Mouse (Mus musculus): ENCODE data around the gene Adprh. TPM values are rescaled to one million over a fixed set of nuclear protein-coding genes. Genes with fewer than 3 reads are reported as not detected.

Adprh gene
- polyA plus RNA-seq (2012; rRNA removed) = 14.6 and 15.9 TPM in 2 replicates

GRCm38 (mm10) chr16:38452442-38453202 is at the start of gene Adprh:
Gene Adprh, minus strand, starts transcription at chr16:38452703.

GRCm38 (mm10) chr16:38455511-38456418 is 3.3 kb upstream of the Adprh start, which contains the start of gene Cd80:
Gene Cd80, plus strand, starts transcription at chr16:38455561.

GRCm38 (mm10) chr16:38432498-38433425 is 19.7 kb downstream of the Adprh start, which contains the start of gene Pla1a:
Gene Pla1a, minus strand, starts transcription at chr16:38433145.

Other genes with a start within 250 kb of the Adprh start
- gene Nr1i2, start 157.9 kb downstream of the Adprh start, polyA plus RNA-seq (2012; rRNA removed) = 3.7 and 4.4 TPM in 2 replicates
- gene Maats1, start 110.6 kb downstream of the Adprh start, polyA plus RNA-seq (2012; rRNA removed) = 0.01 TPM in 2 replicates
- gene Cox17, start 105.7 kb downstream of the Adprh start, polyA plus RNA-seq (2012; rRNA removed) = 248 and 251 TPM in 2 replicates
- not detected in 2 replicates for gene Gm21987, start 105.7 kb downstream of the Adprh start, polyA plus RNA-seq (2012; rRNA removed)
- gene Popdc2, start 90.5 kb downstream of the Adprh start, polyA plus RNA-seq (2012; rRNA removed) = 19.8 and 24.7 TPM in 2 replicates
- gene Pla1a, start 19.6 kb downstream of the Adprh start, polyA plus RNA-seq (2012; rRNA removed) = 13.7 and 15.2 TPM in 2 replicates
- gene Cd80, start 2.9 kb upstream of the Adprh start, polyA plus RNA-seq (2012; rRNA removed) = 0.29 and 0.48 TPM in 2 replicates
- gene Timmdc1, start 70.0 kb upstream of the Adprh start, polyA plus RNA-seq (2012; rRNA removed) = 5.4 and 6.2 TPM in 2 replicates
- gene Poglut1, start 97.6 kb upstream of the Adprh start, polyA plus RNA-seq (2012; rRNA removed) = 5.5 and 6.3 TPM in 2 replicates
- 27.6 and 29.1 TPM in 2 replicates for gene Tmem39a, start 106.0 kb upstream of the Adprh start, polyA plus RNA-seq (2012; rRNA removed)

All from liver, embryonic 14 days (tissue).